Mouse (Mus musculus) testis, adult 2 months (tissue): ENCODE results near the gene Hus1.

Source experiments
- CTCF ChIP-seq: fragments of 200-500 bp; IDR thresholded peaks from 2 replicates; pipeline ENCODE4 v1.5.1; 2012; ENCODE audit warnings: low read depth, mild to moderate bottlenecking, inconsistent platforms, low read length, moderate library complexity; ENCODE audit not compliant: control insufficient read depth, insufficient read depth, insufficient replicate concordance
- POLR2A ChIP-seq: fragments of 200-500 bp; IDR thresholded peaks from 2 replicates; pipeline ENCODE4 v1.6.1; 2012; ENCODE audit warnings: low read depth, mild to moderate bottlenecking, inconsistent platforms, low read length, moderate library complexity; ENCODE audit not compliant: control insufficient read depth

GRCm38 (mm10) chr11:9048703-9049060 is 37.7 kb upstream of the Hus1 start, which contains the start of gene Sun3:
- no peak for TF ChIP-seq CTCF
- TF ChIP-seq POLR2A, result no peak
